Mouse (Mus musculus) small intestine, adult 2 months (tissue): ENCODE data around the gene Krtap4-13.
"Not testable (repeated sequence)": the region's sequence is repeated elsewhere in the genome, so short reads cannot be mapped to it uniquely, and the experiment has no call there.

ENCODE experiments used
- CTCF ChIP-seq: fragments of 200-500 bp; IDR thresholded peaks from 2 replicates; pipeline ENCODE4 v1.5.1; 2012; ENCODE audit warnings: low read depth, mild to moderate bottlenecking, control low read depth, inconsistent platforms, low read length, moderate library complexity, mixed read lengths; ENCODE audit not compliant: insufficient replicate concordance, insufficient read length; ENCODE audit errors: extremely low read depth
- POLR2A ChIP-seq: fragments of 200-500 bp; IDR thresholded peaks from 2 replicates; pipeline ENCODE4 v1.6.1; 2012; ENCODE audit warnings: low read depth, mild to moderate bottlenecking, control low read depth, inconsistent platforms, low read length, moderate library complexity

GRCm38 (mm10) chr11:99815566-99815965 is 5.9 kb upstream of the Krtap4-13 start, which contains the start of gene Gm11564:
- TF ChIP-seq CTCF, POLR2A: not testable (repeated sequence)
